Mouse (Mus musculus) ES-Bruce4 (cell line): ENCODE measurements at regions not wholly inside any gene's neighbourhood (a gene's known extent, or its start where the extent isn't known, plus 50 kb on each side); places are given as distances from the start of the nearest gene placed in this dataset.
A peak's percentile ranks its signal among the peaks of the same experiment; 100 is the strongest.

ENCODE experiments used
- CTCF ChIP-seq: IDR thresholded peaks from one replicate; pipeline ENCODE4 v1.8.1; 2011; ENCODE audit warnings: low read depth, low read length
- EP300 ChIP-seq: IDR thresholded peaks from 2 replicates; pipeline ENCODE4 v1.6.1; 2011; ENCODE audit warnings: low read depth, low read length; ENCODE audit not compliant: insufficient read depth
- POLR2A ChIP-seq: IDR thresholded peaks from one replicate; pipeline ENCODE4 v1.8.1; 2011; ENCODE audit warnings: low read length; ENCODE audit not compliant: insufficient read depth

- no peak for TF ChIP-seq POLR2A
- no peak for TF ChIP-seq EP300
- peak; percentile 79 for TF ChIP-seq CTCF
Observed at GRCm38 (mm10) chr11:45795731-45796130, 56.1 kb upstream of the Clint1 start.
